Mouse (Mus musculus) liver, postnatal 0 days (tissue): Measurements from ENCODE around the gene Ccne1.

Experiments
- CTCF ChIP-seq: sonication (generic); IDR thresholded peaks from 2 replicates; pipeline ENCODE4 v1.5.1; 2016; ENCODE audit warnings: antibody characterized with exemption, low read depth
- EP300 ChIP-seq: IDR thresholded peaks from 2 replicates; pipeline ENCODE4 v1.6.1; 2016; ENCODE audit warnings: antibody characterized with exemption, low read depth, mild to moderate bottlenecking

GRCm38 (mm10) chr7:38105379-38105778 is 2.0 kb downstream of the Ccne1 start:
- no peak for TF ChIP-seq CTCF
- peak; percentile 96 for TF ChIP-seq EP300
